Mouse (Mus musculus) embryonic fibroblast, embryonic 13.5 days (primary cell): ENCODE results near the gene Ctnna2. TPM values are rescaled to one million over a fixed set of nuclear protein-coding genes. Genes with fewer than 3 reads are reported as not detected.

Experiments used
- H3K27ac ChIP-seq: 2 replicates; pipeline ENCODE4 v1.5.1; 2012; ENCODE audit warnings: low read length, control low read depth, inconsistent platforms; ENCODE audit not compliant: insufficient read depth
- H3K4me1 ChIP-seq: 2 replicates; pipeline ENCODE4 v1.6.1; 2011; ENCODE audit warnings: low read length; ENCODE audit not compliant: control insufficient read depth, insufficient read depth
- H3K4me3 ChIP-seq: 2 replicates; pipeline ENCODE4 v1.5.1; 2011; ENCODE audit warnings: mild to moderate bottlenecking, control low read depth, low read length; ENCODE audit not compliant: insufficient read depth
- CTCF ChIP-seq: IDR thresholded peaks from 2 replicates; pipeline ENCODE4 v1.5.1; 2011; ENCODE audit warnings: mild to moderate bottlenecking, control low read depth, low read length, moderate library complexity, borderline replicate concordance; ENCODE audit not compliant: insufficient read depth
- POLR2A ChIP-seq: IDR thresholded peaks from 2 replicates; pipeline ENCODE4 v1.6.1; 2011; ENCODE audit warnings: low read depth, mild to moderate bottlenecking, control low read depth, low read length, moderate library complexity
- polyA plus RNA-seq: library from polyadenylated mRNA; stranded (reverse); fragments of >200 nt; gene quantifications from 2 replicates; pipeline ENCODE4 v1.2.4, GENCODE M21; 2011; ENCODE audit warnings: low read depth; ENCODE audit not compliant: missing spikeins, insufficient read length

Ctnna2 gene
- polyA plus RNA-seq, 1 experiment = 7.5 TPM

- Histone ChIP-seq H3K4me1 (no peaks in the 10 kb centered on the region), H3K27ac (no peak overlapping the region), H3K4me3 (no peak overlapping the region)
- no peak for TF ChIP-seq POLR2A
- no peak for TF ChIP-seq CTCF
Observed at GRCm38 (mm10) chr6:77603914-77604313, 375.6 kb downstream of the Ctnna2 start.

GRCm38 (mm10) chr6:77599244-77599643 is 380.3 kb downstream of the Ctnna2 start:
- H3K4me3 ChIP-seq = no peak overlapping the region
- TF ChIP-seq CTCF = no peak
- no peak overlapping the region for H3K27ac ChIP-seq
- no peaks in the 10 kb centered on the region for H3K4me1 ChIP-seq

- Histone ChIP-seq H3K4me1 (no peaks in the 10 kb centered on the region), H3K4me3 (no peak overlapping the region), H3K27ac (no peak overlapping the region)
- TF ChIP-seq POLR2A (no peak), CTCF (no peak)
Observed at GRCm38 (mm10) chr6:77582568-77582967, 396.9 kb downstream of the Ctnna2 start.

- no peaks in the 10 kb centered on the region for H3K4me1 ChIP-seq
- no peak overlapping the region for H3K4me3 ChIP-seq
- TF ChIP-seq CTCF = no peak
- no peak for TF ChIP-seq POLR2A
- no peak overlapping the region for H3K27ac ChIP-seq
Observed at GRCm38 (mm10) chr6:77580926-77581325, 398.6 kb downstream of the Ctnna2 start.

GRCm38 (mm10) chr6:77578612-77579011 is 400.9 kb downstream of the Ctnna2 start:
- TF ChIP-seq CTCF (no peak), POLR2A (no peak)
- H3K4me1 ChIP-seq = no peaks in the 10 kb centered on the region
- H3K27ac ChIP-seq = no peak overlapping the region
- no peak overlapping the region for H3K4me3 ChIP-seq

GRCm38 (mm10) chr6:77577585-77577984 is 401.9 kb downstream of the Ctnna2 start:
- Histone ChIP-seq H3K4me3 (no peak overlapping the region), H3K4me1 (no peaks in the 10 kb centered on the region), H3K27ac (no peak overlapping the region)
- TF ChIP-seq POLR2A = no peak
- no peak for TF ChIP-seq CTCF

GRCm38 (mm10) chr6:77572614-77573013 is 406.9 kb downstream of the Ctnna2 start:
- H3K4me1 ChIP-seq = no peaks in the 10 kb centered on the region
- TF ChIP-seq POLR2A = no peak
- peak; percentile 54; the same call in 1 of the 2 replicates for TF ChIP-seq CTCF
- H3K4me3 ChIP-seq = no peak overlapping the region
- H3K27ac ChIP-seq = no peak overlapping the region

GRCm38 (mm10) chr6:77569851-77570250 is 409.6 kb downstream of the Ctnna2 start:
- no peaks in the 10 kb centered on the region for H3K4me1 ChIP-seq
- no peak overlapping the region for H3K27ac ChIP-seq
- H3K4me3 ChIP-seq = no peak overlapping the region
- TF ChIP-seq POLR2A (no peak), CTCF (no peak)

- no peak for TF ChIP-seq CTCF
- no peak overlapping the region for H3K27ac ChIP-seq
- H3K4me3 ChIP-seq = no peak overlapping the region
- no peaks in the 10 kb centered on the region for H3K4me1 ChIP-seq
Observed at GRCm38 (mm10) chr6:77556181-77556580, 423.3 kb downstream of the Ctnna2 start.

- Histone ChIP-seq H3K4me3 (no peak overlapping the region), H3K4me1 (peaks cover 3% of the 10 kb centered on the region; the same call in 1 of the 2 replicates), H3K27ac (no peak overlapping the region)
- TF ChIP-seq CTCF (no peak), POLR2A (no peak)
Observed at GRCm38 (mm10) chr6:77537055-77537807, 442.3 kb downstream of the Ctnna2 start.

GRCm38 (mm10) chr6:77527636-77528035 is 451.9 kb downstream of the Ctnna2 start:
- TF ChIP-seq POLR2A (no peak), CTCF (no peak)
- Histone ChIP-seq H3K4me3 (no peak overlapping the region), H3K4me1 (no peaks in the 10 kb centered on the region), H3K27ac (no peak overlapping the region)
